Mouse (Mus musculus): ENCODE measurements at regions not wholly inside any gene's neighbourhood (a gene's known extent, or its start where the extent isn't known, plus 50 kb on each side); places are given as distances from the start of the nearest gene placed in this dataset.

DNA sequence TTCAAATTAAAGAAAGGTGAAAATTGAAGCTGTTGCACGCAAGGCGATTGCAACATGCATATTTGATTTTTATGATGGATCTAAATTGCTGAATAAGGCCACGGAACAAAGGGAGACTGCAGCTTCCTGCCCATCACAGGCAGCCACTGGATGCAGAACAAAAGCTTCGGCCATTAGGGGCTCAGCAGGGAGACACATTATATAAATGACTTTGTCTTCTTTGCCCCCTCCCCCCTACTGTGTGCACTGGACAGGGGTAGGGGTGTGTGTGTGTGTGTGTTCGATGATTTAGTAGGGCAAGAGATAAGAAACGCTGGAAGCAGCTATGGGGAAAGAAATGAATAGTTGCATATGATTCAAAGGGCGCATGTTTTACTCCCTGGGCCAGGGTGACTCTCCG lies 481.2 kb upstream of the Pmfbp1 start:
- DNase-seq (ENCODE audit: low spot score in 2 of 2) = no peak

DNA sequence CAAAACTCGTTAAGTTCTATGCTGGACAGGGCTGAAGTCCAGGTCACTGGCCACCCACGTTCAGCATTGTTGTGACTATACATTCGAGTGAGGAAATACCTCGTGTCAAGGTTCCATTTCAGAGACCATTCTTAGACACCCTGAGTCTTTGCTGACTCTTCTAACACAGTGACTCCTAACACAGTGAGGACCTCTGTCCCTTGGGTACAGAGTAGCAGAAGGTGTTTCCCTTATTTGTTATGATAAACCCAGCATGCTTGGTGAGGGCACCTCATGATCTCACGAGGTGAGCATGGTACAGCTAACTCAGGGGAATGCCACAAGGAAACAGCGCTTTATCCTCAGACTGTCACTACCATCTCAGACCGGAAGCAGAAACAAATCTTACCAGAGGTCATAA lies 480.2 kb upstream of the Pmfbp1 start:
- no peak for DNase-seq (ENCODE audit: low spot score in 2 of 2)

DNA sequence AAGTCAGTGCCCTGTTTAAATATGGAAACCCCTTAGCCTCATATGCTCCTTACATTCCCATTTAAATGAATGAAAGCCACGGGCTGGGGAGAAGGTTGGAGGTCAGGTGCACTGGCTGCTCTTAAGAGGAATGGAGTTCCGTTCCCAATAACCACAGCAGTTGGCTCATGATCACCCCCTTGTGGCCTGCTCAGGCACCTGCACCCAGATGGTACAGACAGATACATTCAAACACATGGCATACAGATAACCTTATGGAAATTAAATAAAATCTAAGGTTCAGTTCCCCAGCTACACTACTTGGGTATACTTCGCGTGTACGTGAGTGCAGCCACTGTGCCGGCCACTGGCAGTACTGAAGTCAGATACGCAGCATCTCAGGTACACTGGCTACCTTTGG lies 479.1 kb upstream of the Pmfbp1 start:
- DNase-seq (ENCODE audit: low spot score in 2 of 2) = no peak

DNA sequence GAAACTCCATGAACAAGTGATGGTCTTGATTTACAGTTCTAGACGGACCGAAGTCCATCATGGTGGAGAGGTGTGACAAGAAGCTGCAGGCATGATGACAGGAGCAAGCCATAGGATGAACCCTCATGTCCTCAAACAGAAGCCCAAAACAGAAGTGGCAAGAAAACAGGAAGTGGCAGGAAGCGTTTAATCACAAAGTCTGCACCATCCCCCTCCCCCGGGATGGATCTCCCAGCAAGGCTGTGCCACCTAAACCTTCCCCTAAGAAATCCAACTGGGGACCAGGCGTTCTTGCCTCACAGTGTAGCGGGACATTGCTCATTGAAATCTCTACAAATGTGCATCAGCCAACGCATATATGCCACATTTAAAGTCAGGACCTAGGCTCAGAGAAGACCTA lies 474.3 kb upstream of the Pmfbp1 start:
- DNase-seq (ENCODE audit: low spot score in 2 of 2) = no peak

DNA sequence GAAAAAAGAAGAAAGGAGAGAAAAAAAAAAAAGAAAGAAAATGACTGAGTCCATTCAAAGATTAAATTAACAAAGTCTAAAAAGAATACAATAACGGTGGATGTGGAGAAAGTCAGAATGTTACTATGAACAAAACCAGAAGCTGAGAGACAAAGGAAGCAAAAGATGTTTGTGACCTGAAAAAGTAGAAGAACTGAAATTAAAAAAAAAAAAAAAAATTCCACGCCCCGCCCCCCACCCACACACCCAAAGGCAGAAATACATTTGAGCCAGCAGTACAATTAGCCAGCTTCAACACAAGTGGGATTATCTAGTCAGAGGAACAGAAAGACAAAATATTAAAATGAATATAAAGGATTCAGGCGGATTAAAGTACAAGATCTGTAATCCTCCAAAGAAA lies 473.7 kb upstream of the Pmfbp1 start:
- no peak for DNase-seq (ENCODE audit: low spot score in 2 of 2)

DNA sequence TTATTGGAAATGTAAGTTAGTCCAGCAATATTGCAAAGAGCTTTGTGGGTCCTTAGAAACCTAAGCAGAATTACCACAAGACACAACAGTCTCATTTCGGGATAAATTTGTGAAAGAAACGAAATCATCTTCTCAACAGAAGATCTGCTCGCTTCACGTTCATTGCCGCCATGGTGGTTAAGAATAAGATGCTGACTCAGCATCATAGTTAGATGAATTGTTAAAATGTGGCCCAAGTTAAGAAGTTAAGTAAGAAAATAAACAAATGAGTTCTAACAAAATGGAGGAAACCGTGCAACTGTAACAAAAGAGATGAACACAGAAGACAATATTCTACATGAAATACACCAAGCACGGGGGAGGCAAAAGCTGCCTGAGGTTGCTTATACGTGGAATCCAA lies 465.9 kb upstream of the Pmfbp1 start:
- DNase-seq (ENCODE audit: low spot score in 2 of 2) = no peak

DNA sequence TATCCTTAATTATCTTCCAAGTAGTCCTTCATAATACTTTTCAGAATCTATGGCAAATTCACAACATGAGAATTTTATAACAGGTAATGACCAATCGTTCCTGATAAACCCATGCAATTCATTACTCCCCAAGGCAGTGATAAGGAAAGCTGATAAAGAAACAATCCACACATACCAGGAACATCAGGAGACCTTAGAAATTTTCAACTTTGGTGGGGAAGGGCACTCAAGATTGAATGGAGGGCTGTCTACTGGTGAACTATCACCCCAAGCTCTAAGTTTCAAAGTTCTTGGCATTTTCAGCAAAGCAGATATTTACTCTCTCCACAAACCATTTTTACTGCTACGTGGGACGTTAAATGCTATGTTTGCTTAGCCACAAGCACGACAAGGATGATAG lies 440.2 kb upstream of the Pmfbp1 start:
- DNase-seq (ENCODE audit: low spot score in 2 of 2) = no peak

DNA sequence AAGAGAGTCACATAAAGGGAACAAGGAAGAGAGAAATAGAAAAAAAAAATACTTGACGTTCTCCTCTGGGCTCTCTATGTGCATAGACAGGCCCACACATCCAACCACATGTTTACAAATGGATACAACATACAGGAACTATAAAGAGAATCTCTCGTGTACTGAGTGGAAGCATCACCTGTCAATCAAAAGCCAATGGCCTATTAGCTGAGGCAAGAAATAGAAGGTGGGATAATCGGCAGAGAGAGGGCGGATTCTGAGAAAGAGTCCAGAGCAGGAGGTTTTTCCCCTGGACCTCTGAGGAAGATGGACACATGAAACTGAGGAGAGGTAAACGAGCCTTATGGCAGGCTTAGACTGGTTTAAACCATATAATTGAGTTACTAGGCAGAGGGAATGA lies 434.7 kb upstream of the Pmfbp1 start:
- DNase-seq (ENCODE audit: low spot score in 2 of 2) = no peak

DNA sequence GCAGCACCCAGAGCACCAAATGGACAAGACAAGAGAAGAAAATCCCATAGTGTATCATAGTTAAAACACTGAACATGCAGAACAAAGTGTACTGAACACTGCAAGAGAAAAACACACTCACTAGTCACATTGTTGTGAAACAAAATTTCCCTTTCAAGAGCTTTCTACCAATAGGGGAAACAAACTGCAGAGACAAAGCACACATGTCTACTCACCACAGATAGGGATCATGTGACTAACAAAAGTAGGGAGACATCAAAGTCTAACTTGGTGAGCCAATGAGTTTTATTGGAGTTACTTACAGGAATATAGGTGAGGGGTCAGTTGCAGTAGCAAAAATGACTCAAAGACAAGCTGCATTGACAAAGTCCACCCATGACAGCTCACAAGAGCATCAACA lies 431.5 kb upstream of the Pmfbp1 start:
- no peak for DNase-seq (ENCODE audit: low spot score in 2 of 2)

DNA sequence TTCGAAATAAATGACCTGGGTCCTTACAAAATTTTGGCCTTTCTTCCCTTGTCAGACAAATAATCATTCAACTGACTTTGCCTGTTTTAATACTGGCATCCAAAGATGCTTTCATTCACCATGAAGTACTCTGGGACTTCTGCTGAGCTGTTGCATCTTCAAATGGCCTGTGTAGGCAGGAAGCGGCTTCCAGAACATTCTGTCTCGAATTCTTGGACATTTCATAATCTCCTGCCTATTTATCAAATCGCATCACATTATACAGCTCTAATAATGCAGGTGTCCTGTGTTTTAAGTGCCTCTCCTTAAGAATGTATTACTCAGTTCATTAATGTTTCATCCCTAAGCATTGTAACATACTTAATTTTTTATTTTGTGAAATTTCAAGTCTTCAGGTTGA lies 420.1 kb upstream of the Pmfbp1 start:
- DNase-seq (ENCODE audit: low spot score in 2 of 2) = no peak

DNA sequence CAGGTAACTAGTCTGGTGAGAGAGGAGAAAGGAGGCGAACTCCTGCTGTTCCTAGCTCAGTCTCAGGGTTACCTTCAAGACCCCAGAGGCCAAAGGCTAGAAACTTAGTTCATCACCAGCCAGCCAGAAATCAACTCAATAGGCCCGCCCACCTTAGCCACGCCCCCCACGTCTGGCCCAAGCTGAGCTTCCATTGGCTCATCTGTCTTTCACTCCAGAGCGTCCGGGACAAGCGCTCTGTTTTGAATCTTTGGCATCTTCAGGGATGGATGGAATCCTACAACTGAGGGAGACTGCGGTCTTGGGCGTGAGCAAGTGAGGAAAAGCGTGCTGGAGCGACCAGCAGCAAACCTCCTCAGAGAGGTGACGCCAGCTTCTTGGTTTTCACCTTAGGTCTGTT lies 418.8 kb upstream of the Pmfbp1 start:
- no peak for DNase-seq (ENCODE audit: low spot score in 2 of 2)

DNA sequence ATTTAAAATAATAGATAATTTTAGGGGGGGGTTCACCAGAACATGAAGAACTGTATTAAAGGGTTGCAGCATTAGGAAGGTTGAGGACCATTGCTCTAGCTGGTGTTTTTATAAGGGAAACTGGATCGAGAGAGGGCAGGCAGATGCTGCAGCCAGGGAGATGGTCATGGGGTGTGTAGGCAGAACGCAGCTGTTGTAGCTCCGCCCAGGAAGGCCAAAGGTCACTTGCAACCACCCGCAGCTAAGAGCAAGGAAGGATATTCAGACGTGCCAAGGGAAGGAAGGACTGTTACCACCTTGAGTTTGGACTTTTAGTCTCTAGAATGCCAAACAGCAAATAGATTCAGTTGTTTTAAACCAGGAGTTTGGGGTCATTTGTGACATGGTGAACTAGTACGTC lies 414.6 kb upstream of the Pmfbp1 start:
- DNase-seq (ENCODE audit: low spot score in 2 of 2) = no peak

DNA sequence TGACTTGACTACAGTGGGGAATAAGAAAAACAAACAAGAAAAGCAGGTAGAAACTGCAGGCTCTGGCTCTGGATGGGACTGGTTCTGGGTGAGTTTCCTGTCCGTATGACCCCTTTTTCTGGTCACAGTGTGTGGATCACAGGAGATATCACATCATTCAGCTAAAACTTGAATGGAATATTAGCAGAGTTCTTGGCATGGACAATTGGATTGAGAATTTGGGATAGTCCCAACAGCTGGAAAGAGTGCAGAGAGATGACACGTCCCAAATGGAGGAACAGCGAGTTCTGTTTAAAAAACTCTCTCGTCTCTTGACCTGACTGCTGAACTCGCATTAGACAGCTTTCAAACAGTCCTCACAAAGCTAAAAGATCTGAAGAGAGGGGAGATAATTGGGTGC lies 412.5 kb upstream of the Pmfbp1 start:
- DNase-seq (ENCODE audit: low spot score in 2 of 2) = no peak

DNA sequence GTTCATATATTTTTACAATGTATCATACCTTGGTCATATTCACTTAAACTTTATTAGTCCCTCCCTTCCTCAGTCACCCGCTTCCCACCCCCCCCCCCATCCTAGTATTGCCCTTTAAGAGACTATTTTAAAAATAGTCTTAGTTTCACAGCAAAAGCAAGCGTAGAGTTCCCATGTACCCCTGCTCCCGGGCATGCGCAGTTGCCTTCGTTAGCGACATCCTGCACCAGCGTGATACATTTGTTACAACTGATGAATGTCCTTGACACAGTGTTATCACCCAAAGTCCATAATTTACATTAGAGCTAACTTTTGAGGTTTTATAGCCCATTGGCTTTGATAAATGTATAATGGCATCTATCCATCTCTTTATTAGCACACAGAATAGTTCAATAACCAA lies 408.7 kb upstream of the Pmfbp1 start:
- DNase-seq (ENCODE audit: low spot score in 2 of 2) = no peak

DNA sequence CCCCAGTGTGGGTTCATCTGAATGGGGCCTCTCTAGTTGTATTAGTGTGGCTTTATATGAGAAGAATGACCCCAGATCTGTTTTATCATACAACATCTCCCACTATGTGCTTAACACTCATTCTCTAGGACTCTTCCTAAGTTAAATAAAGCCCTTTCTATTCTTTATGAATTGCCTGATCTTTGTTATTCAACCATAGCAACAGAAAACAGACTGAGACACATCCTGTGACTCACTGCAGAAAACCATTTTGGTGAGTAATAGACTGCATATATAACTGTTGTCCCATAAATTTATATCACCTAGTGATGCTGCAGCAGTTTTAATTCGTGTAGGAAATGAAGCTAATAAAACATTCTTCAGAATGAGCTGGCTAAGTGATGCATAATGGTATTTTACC lies 406.0 kb upstream of the Pmfbp1 start:
- DNase-seq (ENCODE audit: low spot score in 2 of 2) = no peak

DNA sequence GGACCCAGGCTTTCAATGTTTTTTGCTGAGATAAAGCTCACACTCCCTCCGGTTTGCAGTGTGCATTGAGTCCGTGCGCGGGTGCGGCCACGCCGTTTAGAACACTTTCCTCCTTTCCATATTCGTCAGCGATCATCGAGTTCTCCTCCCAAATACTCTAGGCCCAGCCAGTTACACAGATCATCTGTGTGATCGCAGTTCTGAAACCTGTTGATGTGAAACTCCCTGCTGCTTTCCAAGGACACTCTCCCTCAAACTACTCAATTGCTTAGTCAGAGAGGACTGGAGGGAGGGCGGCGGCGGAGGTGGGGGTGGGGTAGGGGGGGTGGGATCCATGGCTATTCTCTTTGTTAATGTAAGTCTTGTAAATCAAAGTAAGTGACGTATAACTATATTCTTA lies 394.2 kb upstream of the Pmfbp1 start:
- no peak for DNase-seq (ENCODE audit: low spot score in 2 of 2)

DNA sequence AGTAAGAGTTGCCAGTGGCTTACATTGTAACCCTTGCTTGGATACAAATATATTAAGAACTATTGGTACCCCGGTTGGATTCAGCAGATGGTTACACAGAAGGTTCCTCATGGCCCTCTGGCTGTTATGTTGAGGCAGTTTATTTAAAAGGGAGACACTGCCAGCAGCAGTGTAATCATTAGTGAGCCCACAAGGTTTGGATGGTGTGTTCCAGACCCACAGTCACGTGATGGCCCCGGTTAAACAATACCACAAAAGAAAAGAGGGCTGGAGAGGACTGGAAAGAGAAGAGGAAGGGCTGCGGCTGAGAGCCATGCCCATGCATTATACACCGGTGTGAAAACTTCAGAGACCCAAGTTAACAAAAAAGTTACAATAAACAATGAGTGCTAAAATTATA lies 392.4 kb upstream of the Pmfbp1 start:
- no peak for DNase-seq (ENCODE audit: low spot score in 2 of 2)

DNA sequence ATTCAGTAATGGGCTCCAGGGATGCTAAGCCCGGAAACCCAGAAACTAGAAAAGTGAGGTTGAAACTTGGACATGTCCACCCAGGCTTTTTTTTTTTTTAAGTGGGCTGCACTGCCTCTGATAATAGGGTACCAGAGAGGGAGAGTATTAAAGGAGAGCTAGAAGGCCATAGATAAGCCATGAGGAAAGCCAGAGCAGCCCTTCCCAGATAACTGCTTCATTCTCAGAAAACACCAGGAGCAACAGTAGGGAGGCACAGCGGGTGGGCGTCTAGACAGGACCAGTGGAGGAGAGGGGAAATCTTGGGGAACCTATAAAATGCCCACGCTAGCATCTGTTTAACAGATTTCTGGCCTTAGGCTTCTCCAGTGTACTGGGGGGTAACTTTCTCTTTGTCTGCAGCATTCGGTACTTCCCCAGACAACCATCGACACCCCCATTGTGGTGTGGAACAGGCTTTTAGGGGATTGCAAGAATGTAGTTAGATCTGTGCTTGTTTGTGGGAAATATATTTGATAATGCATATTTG lies 389.0 kb upstream of the Pmfbp1 start:
- no peak for DNase-seq (ENCODE audit: low spot score in 2 of 2)

DNA sequence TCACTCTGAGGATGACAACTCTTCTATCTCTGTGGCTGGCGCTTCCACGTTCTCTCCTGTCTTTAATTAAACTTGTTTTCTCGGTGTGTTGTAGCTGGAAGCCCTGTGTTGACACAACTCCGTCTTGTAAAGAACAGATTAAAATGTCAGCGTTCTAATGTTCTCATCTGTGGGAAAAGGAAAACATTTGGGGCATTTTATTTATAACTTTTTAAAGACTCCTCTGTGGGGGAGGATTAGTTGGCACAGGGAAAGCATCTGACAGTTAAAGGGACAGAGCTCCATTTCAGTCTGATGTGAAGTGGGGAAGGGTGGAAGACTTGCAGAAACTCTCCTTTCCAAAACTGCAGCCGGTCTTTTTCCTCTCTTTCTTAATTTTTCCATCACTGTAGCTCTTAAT lies 388.1 kb upstream of the Pmfbp1 start:
- DNase-seq (ENCODE audit: low spot score in 2 of 2) = no peak

DNA sequence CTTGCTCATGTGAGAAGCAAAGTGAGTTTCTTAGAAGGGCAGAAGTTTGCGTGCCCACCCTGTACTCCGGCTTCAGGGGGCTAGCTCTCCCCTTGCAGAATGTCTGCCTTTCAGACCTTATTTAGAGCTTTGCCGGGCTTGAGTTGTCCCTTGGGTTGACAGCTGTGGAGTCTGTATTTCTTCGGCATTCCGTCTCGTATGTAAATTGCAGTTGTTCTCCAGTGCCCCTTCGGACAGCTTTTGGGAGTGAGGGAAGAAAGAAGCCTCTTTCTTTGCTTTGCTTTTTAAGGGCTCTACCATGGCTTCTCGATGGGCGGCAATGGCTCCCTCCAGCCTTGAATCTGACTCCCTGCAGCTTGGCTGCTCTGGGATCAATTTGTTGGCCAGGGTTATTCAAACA lies 386.9 kb upstream of the Pmfbp1 start:
- DNase-seq (ENCODE audit: low spot score in 2 of 2) = no peak

DNA sequence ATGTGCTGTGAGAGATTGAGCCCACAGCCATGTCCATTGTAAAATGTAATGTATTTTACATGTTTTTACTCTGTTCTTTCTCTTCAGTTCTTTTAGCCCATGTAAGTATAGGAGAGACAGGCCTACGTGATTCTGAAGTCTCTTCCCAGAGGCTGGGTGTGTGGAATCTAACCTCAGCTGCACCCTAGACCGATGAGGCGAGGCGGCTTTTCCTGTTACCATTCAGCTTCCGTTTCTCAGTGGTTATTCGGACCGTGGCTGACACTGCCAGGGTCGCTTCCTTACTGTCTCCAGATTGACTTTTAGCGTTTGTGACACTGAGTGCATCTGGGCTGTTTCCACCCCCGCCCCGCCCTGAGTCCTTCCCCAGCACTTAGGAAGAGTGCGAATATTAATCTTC lies 386.1 kb upstream of the Pmfbp1 start:
- no peak for DNase-seq (ENCODE audit: low spot score in 2 of 2)

DNA sequence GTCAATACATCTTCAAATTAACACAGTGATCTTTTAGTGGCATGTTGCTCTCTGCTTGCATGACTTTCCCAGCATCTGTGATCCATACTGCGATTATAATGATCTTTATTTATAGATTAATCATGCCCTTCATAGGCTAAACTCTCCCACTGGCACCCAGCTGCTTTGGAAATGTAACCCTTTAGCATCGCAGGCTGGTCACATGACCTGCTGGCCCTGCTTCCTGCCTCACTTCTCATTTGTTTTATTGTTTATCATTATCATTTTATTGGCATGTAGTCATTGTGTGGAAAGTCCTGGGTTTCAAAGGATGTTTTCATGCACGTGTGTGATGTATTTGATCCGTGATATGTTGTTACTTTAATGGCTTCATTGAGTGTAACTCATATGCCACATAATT lies 384.4 kb upstream of the Pmfbp1 start:
- DNase-seq (ENCODE audit: low spot score in 2 of 2) = no peak

DNA sequence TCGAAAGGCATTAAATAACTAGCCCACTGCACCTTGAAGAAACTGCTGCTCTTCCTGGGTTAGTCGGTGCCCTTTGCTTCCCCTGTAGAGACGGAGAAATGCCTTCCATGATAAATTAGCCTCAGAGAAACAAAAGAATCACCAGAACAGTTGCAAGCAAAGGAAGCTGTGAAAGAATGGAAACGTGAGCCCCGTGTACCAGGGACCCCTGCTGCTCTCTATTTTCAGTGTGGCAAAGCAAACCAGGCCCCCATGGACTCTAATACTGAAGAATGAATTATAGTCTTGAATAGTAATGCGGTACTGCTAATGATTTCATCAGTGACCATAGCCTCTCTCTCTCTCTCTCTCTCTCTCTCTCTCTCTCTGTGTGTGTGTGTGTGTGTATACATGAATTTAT lies 372.1 kb upstream of the Pmfbp1 start:
- DNase-seq (ENCODE audit: low spot score in 2 of 2) = no peak

DNA sequence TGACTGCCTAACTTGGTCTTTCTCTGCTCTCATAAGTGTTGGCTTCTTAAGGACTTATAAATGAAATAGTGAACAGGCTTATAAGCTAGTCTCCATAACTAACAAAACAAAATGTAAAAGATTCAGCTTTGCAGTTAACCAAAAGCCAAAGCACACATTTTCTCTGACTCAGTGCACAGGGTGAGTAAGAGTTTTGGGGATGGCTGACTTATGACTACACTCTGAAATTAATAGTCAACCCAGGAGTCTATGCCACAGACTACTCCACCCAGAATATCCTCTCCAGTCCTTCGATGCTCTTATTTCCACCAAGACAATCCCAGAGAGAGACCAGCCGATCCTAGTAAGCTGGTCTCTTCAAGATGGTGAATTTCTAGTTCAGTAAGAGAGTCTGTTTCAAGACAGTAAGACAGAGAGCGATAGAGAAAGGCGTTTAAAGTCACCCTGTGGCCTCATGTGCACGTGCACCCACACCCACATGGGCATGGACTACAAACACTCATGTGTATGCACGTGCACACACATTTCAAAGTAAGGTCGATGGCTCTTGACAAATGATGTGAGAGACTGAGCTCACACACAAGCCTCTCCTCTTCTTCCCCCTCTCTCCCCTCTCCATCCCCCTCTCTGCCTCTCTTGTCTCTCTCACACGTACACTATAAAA lies 351.2 kb upstream of the Pmfbp1 start:
- DNase-seq (ENCODE audit: low spot score in 2 of 2) = no peak
